Mouse (Mus musculus) Patski (cell line): ENCODE data around the gene Ncapd3. TPM values are rescaled to one million over a fixed set of nuclear protein-coding genes. Genes with fewer than 3 reads are reported as not detected.
A peak's percentile ranks its signal among the peaks of the same experiment; 100 is the strongest.

Source experiments
- ATAC-seq: fragments of 100-300 bp; one replicate; pipeline ENCODE4 v1.8.0; 2021
- CTCF ChIA-PET: fragments of 350-600 bp; sonication (Branson Sonifier 250); formaldehyde crosslinking; loops from one replicate; lab custom pipeline; 2022; ENCODE audit warnings: inconsistent platforms; lab: Charles Lee
- POLR2A ChIA-PET: fragments of 350-600 bp; sonication (Branson Sonifier 250); formaldehyde crosslinking; loops from one replicate; lab custom pipeline; 2022; ENCODE audit warnings: antibody characterized with exemption, inconsistent platforms; lab: Charles Lee
- DNase-seq: peaks from one replicate; pipeline ENCODE4 v3.0.0-alpha.2; 2011; ENCODE audit warnings: low read depth, low spot score
- H3K27me3 ChIP-seq: fragments of 371-371 bp; one replicate; pipeline ENCODE4 v1.5.1; 2021
- CTCF ChIP-seq: fragments of 100-300 bp; IDR thresholded peaks from one replicate; pipeline ENCODE4 v1.5.1; 2021
- in situ Hi-C: fragments of 300-500 bp; cut with MboI; formaldehyde crosslinking; loops from 3 replicates; pipeline ENCODE4 v1.11.1; 2018; ENCODE audit warnings: low pct_unique_long_range_greater_than_20kb, mixed read lengths
- polyA plus RNA-seq: library from polyadenylated mRNA; unstranded; gene quantifications from one replicate; pipeline ENCODE4 v1.2.3, GENCODE M21; 2021

The Ncapd3 gene
- polyA plus RNA-seq, 1 experiment from 2014 or later, result 14.8 TPM

DNA sequence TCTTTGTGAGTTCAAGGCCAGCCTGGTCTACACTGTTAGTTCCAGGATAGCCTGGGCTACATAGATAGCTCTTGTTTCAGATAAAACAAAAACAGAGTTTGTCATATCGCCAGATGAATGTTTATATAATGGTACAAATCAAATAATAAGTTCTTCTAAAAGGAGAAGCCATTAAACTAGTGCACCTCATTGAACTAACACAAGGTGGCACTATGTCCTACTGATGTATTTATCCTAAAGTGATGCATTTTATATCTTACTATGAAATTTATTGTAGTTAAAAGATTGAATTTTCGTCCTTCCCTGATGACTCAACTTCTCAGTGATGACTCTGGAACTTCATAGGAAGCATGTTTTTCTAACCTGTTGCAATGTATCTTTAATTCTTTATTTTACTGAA is 19.5 kb downstream of the Ncapd3 start:
- ChIA-PET POLR2A (no interaction called here), CTCF (interaction anchor here (1.0 to 1.4 kb wide), 2 partner anchors 14 to 18 kb away, joined by 3 read pairs; no protein-coding TSS in a partner anchor)
- TF ChIP-seq CTCF, result peak; percentile 25
- in situ Hi-C loops, result no loop called here
- ATAC-seq, result no peak
- no peaks in the 10 kb centered on the region for H3K27me3 ChIP-seq
- no peak for DNase-seq

GRCm38 (mm10) chr9:27058341-27058740 is 28.4 kb downstream of the Ncapd3 start:
- TF ChIP-seq CTCF, result no peak
- ChIA-PET POLR2A (no interaction called here), CTCF (no interaction called here)
- in situ Hi-C loops, result no loop called here
- ATAC-seq (no peak), DNase-seq (no peak)
- no peaks in the 10 kb centered on the region for H3K27me3 ChIP-seq

GRCm38 (mm10) chr9:27070895-27071294 is 40.9 kb downstream of the Ncapd3 start:
- no peak for DNase-seq
- in situ Hi-C loops, result no loop called here
- ChIA-PET POLR2A (no interaction called here), CTCF (no interaction called here)
- no peaks in the 10 kb centered on the region for H3K27me3 ChIP-seq
- ATAC-seq, result no peak
- no peak for TF ChIP-seq CTCF

- DNase-seq (no peak), ATAC-seq (peak; percentile 12)
- POLR2A ChIA-PET, result no interaction called here
- TF ChIP-seq CTCF, result peak; percentile 43
- no peaks in the 10 kb centered on the region for H3K27me3 ChIP-seq
- CTCF ChIA-PET, result interaction anchor here (0.7 to 1.7 kb wide), 6 partner anchors 11 to 31 kb away, joined by 3 to 9 read pairs (median 5); no protein-coding TSS in a partner anchor
- in situ Hi-C loops, result no loop called here
Observed at GRCm38 (mm10) chr9:27074677-27075076, 44.7 kb downstream of the Ncapd3 start.

GRCm38 (mm10) chr9:27075812-27076211 is 45.8 kb downstream of the Ncapd3 start:
- in situ Hi-C loops, result no loop called here
- ATAC-seq, result no peak
- CTCF ChIA-PET, result interaction anchor here (1.1 to 1.5 kb wide), 4 partner anchors 8 to 29 kb away, joined by 3 to 8 read pairs (median 3); no protein-coding TSS in a partner anchor
- POLR2A ChIA-PET, result no interaction called here
- H3K27me3 ChIP-seq, result no peaks in the 10 kb centered on the region
- TF ChIP-seq CTCF, result no peak
- DNase-seq, result no peak

DNA sequence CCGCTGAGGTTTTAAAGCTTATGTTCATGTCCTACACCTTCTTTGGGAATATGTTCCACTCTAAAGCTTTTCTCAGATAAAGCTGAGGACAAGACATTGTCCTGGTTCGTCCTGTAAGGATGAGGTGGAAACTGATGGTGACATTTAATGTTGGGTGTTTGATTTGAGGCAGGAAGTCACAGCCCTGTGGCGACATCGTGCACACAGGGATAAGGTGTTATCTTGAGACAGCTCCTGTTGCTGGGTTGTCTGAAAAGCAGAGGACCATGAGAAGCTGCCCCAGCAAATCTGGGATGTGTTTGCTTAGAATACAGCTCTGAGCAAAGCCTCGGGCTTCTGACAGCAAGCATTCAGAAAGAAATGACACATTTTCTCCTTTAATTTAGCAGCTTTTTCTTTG is 56.3 kb downstream of the Ncapd3 start:
- no peak for ATAC-seq
- no peak for DNase-seq
- POLR2A ChIA-PET, result no interaction called here
- TF ChIP-seq CTCF, result no peak
- in situ Hi-C loops, result no loop called here
- CTCF ChIA-PET, result interaction anchor here (0.8 to 1.7 kb wide), 4 partner anchors 10 to 90 kb away, joined by 3 to 9 read pairs (median 5); no protein-coding TSS in a partner anchor
- H3K27me3 ChIP-seq, result no peaks in the 10 kb centered on the region

DNA sequence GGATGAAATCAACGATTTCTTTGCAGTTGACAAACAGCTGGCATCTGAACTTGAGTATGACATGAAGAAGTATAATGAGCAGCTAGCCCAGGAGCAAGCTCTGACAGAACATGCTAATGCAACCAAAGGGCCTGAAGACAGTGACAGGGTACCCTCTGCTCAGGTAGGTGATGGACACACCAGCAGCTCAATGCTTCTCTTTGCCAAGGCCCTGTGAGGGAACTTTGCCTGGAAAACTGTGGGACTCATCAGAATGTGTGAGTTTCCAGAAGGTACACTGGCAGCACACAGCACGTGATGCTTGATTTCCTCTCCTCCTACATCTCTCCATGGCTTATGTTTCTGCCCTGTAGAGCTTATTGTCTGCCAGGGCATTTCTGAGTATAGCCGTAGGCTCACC is 57.4 kb downstream of the Ncapd3 start:
- DNase-seq (no peak), ATAC-seq (no peak)
- in situ Hi-C loops, result no loop called here
- no peak for TF ChIP-seq CTCF
- ChIA-PET CTCF (interaction anchor here (1.9 kb wide), 1 partner anchor 10 kb away, joined by 5 read pairs; no protein-coding TSS in a partner anchor), POLR2A (no interaction called here)
- H3K27me3 ChIP-seq, result no peaks in the 10 kb centered on the region

DNA sequence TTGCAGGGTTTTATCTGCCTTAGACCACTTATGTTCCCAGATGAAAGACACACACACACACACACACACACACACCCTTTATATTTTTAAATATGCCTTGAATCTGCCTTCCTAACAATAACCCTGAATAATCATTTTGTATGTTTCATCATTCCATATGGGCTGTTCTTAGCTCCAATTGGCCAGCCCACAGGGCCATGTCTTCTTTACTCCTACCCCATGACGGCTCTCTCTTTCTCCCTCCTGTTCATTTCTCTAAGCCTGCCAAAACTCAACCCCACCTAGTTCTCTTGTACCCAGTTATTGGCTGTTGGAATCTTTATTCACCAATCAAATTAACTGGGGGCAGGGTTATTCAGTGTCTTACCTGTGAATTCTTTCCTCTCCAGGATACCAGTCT is 60.2 kb downstream of the Ncapd3 start:
- no peak for ATAC-seq
- POLR2A ChIA-PET, result no interaction called here
- no peak for TF ChIP-seq CTCF
- no peak for DNase-seq
- CTCF ChIA-PET, result interaction anchor here (0.9 to 1.7 kb wide), 4 partner anchors 11 to 39 kb away, joined by 3 to 6 read pairs (median 4); no protein-coding TSS in a partner anchor
- in situ Hi-C loops, result no loop called here
- no peaks in the 10 kb centered on the region for H3K27me3 ChIP-seq

- ChIA-PET POLR2A (no interaction called here), CTCF (interaction anchor here (1.7 kb wide), 1 partner anchor 16 kb away, joined by 6 read pairs; no protein-coding TSS in a partner anchor)
- no peak for ATAC-seq
- no peak for TF ChIP-seq CTCF
- in situ Hi-C loops, result no loop called here
- no peak for DNase-seq
- H3K27me3 ChIP-seq, result no peaks in the 10 kb centered on the region
Observed at GRCm38 (mm10) chr9:27090801-27091775, 61.1 kb downstream of the Ncapd3 start.

DNA sequence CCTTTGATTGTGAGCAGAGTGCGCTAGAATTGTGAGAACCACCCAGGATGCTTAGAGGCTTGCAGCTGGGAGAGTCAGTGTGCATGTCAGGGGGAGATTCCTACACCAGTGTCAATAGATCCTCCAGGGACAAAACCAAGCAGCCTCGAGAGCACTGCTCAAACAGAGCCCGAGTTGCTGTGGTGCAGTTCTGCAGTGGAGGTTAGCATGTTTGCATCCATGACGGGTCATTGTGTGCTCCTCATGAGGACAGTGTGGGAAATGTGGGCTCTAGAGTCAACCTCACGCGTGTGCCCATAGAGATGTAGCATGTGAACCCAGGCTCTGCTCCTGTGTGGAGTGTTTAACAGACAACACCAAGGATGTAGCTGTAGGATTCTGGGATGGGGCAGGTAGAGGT is 62.9 kb downstream of the Ncapd3 start:
- no peak for ATAC-seq
- ChIA-PET POLR2A (no interaction called here), CTCF (interaction anchor here (1.4 kb wide), 1 partner anchor 14 kb away, joined by 4 read pairs; no protein-coding TSS in a partner anchor)
- no peak for DNase-seq
- H3K27me3 ChIP-seq, result no peaks in the 10 kb centered on the region
- in situ Hi-C loops, result no loop called here
- TF ChIP-seq CTCF, result no peak

DNA sequence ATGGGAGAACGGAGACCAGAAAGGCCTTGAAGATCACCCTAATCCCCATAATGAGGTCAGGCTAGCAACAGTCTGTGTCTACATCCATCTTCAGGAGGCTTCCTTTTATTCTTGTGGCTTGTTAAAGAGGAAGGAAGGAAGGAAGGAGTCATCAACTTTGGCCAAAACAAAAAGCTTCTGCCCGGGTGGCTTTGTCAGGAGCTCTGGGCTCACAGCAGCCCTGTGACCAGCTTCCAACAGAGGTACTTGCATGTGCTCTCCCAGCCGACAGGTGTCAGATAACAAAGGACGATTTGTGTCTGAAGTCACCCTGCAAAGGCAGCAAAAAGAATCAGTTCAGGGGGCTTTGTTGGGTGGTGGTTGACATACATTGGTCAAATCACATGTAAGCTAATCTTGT is 68.1 kb downstream of the Ncapd3 start:
- ChIA-PET CTCF (interaction anchor here (1.5 kb wide), 1 partner anchor 23 kb away, joined by 4 read pairs; no protein-coding TSS in a partner anchor), POLR2A (no interaction called here)
- DNase-seq (no peak), ATAC-seq (no peak)
- in situ Hi-C loops, result no loop called here
- no peaks in the 10 kb centered on the region for H3K27me3 ChIP-seq
- TF ChIP-seq CTCF, result no peak
